Mouse (Mus musculus) heart, embryonic 14.5 days (tissue): Measurements from ENCODE around the gene Zfp433. TPM values are rescaled to one million over a fixed set of nuclear protein-coding genes. Genes with fewer than 3 reads are reported as not detected.
"Not testable (repeated sequence)": the region's sequence is repeated elsewhere in the genome, so short reads cannot be mapped to it uniquely, and the experiment has no call there.

ENCODE experiments used
- ATAC-seq: fragments of 200-750 bp; cut with Nextera tagmentation; 2 replicates; pipeline ENCODE4 v1.8.0; 2017; ENCODE audit warnings: low read depth, moderate TSS enrichment; ENCODE audit not compliant: insufficient number of reproducible peaks, insufficient read depth, low FRiP score
- H3K27ac ChIP-seq, 2 experiments: fragments of 200-500 bp in 1 of 2; fragments of 300-500 bp in 1 of 2; sonication (generic) in 1 of 2; replicated peaks in 1 of 2; 2 replicates each; pipeline ENCODE4 v1.5.1; 2012 to 2014; ENCODE audit warnings: low read depth in 2 of 2, low read length in 2 of 2, control low read depth in 1 of 2, mild to moderate bottlenecking in 1 of 2, mixed read lengths in 1 of 2; ENCODE audit not compliant: control insufficient read depth in 1 of 2, insufficient read depth in 1 of 2
- H3K27me3 ChIP-seq: fragments of 300-500 bp; sonication (generic); 2 replicates; pipeline ENCODE4 v1.6.1; 2014; ENCODE audit warnings: mild to moderate bottlenecking, low read length, control low read depth; ENCODE audit not compliant: control insufficient read depth, insufficient read depth
- H3K36me3 ChIP-seq: fragments of 300-500 bp; sonication (generic); 2 replicates; pipeline ENCODE4 v1.6.1; 2014; ENCODE audit warnings: mild to moderate bottlenecking, control low read depth, low read length, mixed read lengths; ENCODE audit not compliant: control insufficient read depth, insufficient read depth
- H3K4me1 ChIP-seq, 2 experiments: fragments of 200-500 bp in 1 of 2; fragments of 300-500 bp in 1 of 2; sonication (generic) in 1 of 2; 2 replicates each; pipeline ENCODE4 v1.6.1; 2012 to 2014; ENCODE audit warnings: low read length in 2 of 2, control low read depth in 1 of 2, mixed read lengths in 1 of 2; ENCODE audit not compliant: control insufficient read depth in 2 of 2, insufficient read depth in 2 of 2
- H3K4me2 ChIP-seq: fragments of 300-500 bp; sonication (generic); 2 replicates; pipeline ENCODE4 v1.6.1; 2014; ENCODE audit warnings: mild to moderate bottlenecking, low read length
- H3K4me3 ChIP-seq, 2 experiments: fragments of 200-500 bp in 1 of 2; fragments of 300-500 bp in 1 of 2; sonication (generic) in 1 of 2; 2 replicates each; pipeline ENCODE4 v1.5.1; 2012 to 2014; ENCODE audit warnings: low read length in 2 of 2, mild to moderate bottlenecking in 2 of 2, control low read depth in 1 of 2, low read depth in 1 of 2, moderate library complexity in 1 of 2; ENCODE audit not compliant: control insufficient read depth in 1 of 2, insufficient read depth in 1 of 2
- H3K9ac ChIP-seq: fragments of 300-500 bp; sonication (generic); 2 replicates; pipeline ENCODE4 v1.6.1; 2014; ENCODE audit warnings: mild to moderate bottlenecking, low read length
- H3K9me3 ChIP-seq: fragments of 300-500 bp; sonication (generic); 2 replicates; pipeline ENCODE4 v1.6.1; 2016; ENCODE audit warnings: low read length, control low read depth; ENCODE audit not compliant: control insufficient read depth
- WGBS: fragments of 180-500 bp; shearing (Covaris S2); extraction: QIAGEN DNeasy Blood & Tissue Kit; methylation state at CpG from one replicate; pipeline ENCODE4 v1.1.7; 2014; 5-methylcytosine and 5-hydroxymethylcytosine counted together
- polyA plus RNA-seq: library from polyadenylated mRNA; unstranded; fragments of >200 nt; fragmentation: Nextera tagmentation; extraction: Ambion mirVana; gene quantifications from 2 replicates; pipeline ENCODE4 v1.2.1, GENCODE M21; 2014

Gene Zfp433
- 12.4 and 12.7 TPM in 2 replicates for polyA plus RNA-seq

DNA sequence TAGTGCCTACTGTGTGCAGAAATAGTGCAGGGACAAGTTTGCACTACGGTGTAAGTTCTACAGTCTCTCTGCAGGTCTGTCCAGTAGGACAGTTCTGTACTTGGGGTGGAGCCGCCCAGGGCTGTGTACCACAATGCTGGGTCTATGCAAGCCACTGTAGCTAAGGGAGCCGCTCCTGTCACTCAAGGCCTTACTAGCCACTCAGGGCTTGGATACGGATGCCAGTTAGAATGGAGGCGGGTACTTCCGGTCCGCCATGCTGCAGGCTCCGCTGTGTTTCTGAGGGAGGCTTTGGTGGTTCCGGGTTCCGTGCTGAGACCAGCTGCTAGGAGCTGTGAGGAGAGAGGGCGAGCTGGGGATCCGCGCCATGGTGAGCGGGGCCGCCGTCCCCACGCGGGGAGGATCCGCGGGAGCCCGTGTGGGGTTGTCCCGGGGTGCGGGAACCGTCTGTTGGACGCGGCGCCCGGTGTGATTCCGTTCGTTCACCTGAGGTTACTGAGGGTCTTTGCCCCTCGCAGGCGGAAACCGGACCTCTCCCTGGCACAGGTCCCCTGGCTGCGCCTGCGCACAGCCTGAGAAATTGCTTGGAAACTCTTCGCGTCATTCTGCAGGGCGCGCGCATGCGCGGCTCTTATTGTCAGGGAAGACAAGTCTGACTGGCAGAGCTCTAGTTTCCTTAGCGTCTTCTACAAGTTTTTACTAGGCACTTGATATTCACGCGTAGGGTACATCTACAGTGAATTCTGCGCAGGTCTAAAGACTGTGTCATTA lies at the start of gene Zfp433:
Gene Zfp433, plus strand, starts transcription at position 295 of the 771 bp plus-strand sequence.
- WGBS, result no CpG with 5 or more reads among the region's 46 CpGs
- H3K36me3 ChIP-seq, H3K27me3 ChIP-seq, H3K4me2 ChIP-seq, H3K9me3 ChIP-seq, H3K4me3 ChIP-seq, H3K9ac ChIP-seq, H3K4me1 ChIP-seq, H3K27ac ChIP-seq: not testable (repeated sequence)
- ATAC-seq, result peak; percentile 96

DNA sequence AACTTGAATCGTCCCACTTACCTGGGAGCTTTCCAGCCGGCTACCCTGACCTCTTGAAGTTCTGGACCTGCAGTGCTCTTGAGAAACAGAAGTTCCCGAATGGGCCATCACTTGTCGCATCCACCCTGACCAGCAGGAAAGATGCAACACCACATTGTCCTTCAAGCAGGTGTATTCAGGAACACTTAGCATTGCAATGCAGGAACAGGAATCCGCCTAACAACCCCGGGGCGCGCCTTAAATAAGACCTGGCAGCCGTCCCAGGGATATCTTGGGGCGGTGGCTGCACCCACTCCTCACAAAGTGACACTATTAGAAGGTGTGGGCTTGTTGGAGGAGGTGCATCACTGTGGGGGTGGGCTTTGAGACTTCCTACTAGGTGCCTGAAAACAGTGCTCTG lies 49.4 kb upstream of the Zfp433 start:
- H3K36me3 ChIP-seq, result peaks cover 14% of the 10 kb centered on the region
- ATAC-seq, result no peak

DNA sequence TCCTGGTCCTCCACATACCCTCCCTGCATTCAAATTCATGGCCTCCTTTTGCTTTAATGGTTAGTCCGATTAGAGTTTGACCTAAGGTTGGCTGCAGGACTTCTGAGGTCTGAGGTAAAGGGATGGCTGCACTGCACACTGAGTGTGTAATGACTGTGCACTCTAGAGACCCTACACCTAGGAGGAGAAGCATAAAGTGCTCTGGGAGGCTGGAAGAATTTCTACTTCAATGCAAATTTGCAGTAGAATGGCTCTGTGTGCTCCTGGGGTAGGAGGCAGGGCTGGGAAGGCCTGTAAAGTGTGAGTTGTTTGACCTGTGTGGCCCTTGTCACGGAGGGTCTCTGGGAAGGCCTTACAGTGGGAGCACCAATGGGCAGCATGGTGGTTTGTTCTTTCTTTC lies 48.5 kb upstream of the Zfp433 start:
- 94% methylated on average over 2 of the region's 2 CpGs for WGBS
- peaks cover 27% of the 10 kb centered on the region for H3K9me3 ChIP-seq

More for the DNA sequence above, 49.4 kb upstream of the Zfp433 start:
- Histone ChIP-seq H3K4me3 (no peak overlapping the region), H3K4me2 (no peak overlapping the region), H3K9me3 (peaks cover 25% of the 10 kb centered on the region), H3K27ac (no peak overlapping the region), H3K9ac (no peak overlapping the region), H3K27me3 (no peaks in the 10 kb centered on the region), H3K4me1 (no peaks in the 10 kb centered on the region)
- WGBS, result 93% methylated on average over 10 of the region's 10 CpGs

DNA sequence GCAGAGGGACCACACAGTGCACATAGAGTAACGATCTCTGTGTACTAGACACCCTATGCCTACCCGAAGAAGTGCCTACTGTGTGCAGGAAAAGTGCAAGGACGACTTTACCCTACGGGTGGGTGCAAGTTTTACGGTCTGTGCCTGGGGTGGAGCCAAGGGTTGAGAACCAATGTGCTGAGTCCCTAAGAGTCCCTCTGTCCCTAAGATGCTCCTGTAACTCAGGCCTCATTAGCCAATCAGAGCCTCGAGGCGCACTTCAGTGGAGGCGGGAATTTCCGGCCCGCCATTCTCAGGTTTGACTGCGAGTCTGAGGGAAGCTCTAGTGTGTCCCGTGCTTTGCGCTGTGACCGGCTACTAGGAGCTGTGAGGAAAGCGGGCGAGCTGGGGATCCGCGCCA lies 17.5 kb upstream of the Zfp433 start:
- no CpG with 5 or more reads among the region's 18 CpGs for WGBS
- not testable (repeated sequence) for H3K4me2 ChIP-seq, H3K4me3 ChIP-seq

More for the DNA sequence above, 48.5 kb upstream of the Zfp433 start:
- ATAC-seq, result no peak
- H3K4me1 ChIP-seq, result no peaks in the 10 kb centered on the region
- H3K4me2 ChIP-seq, result no peak overlapping the region
- H3K27me3 ChIP-seq, result no peaks in the 10 kb centered on the region
- H3K4me3 ChIP-seq, result no peak overlapping the region
- no peak overlapping the region for H3K27ac ChIP-seq
- no peak overlapping the region for H3K9ac ChIP-seq
- H3K36me3 ChIP-seq, result peaks cover 16% of the 10 kb centered on the region; the same call in 1 of the 2 replicates

DNA sequence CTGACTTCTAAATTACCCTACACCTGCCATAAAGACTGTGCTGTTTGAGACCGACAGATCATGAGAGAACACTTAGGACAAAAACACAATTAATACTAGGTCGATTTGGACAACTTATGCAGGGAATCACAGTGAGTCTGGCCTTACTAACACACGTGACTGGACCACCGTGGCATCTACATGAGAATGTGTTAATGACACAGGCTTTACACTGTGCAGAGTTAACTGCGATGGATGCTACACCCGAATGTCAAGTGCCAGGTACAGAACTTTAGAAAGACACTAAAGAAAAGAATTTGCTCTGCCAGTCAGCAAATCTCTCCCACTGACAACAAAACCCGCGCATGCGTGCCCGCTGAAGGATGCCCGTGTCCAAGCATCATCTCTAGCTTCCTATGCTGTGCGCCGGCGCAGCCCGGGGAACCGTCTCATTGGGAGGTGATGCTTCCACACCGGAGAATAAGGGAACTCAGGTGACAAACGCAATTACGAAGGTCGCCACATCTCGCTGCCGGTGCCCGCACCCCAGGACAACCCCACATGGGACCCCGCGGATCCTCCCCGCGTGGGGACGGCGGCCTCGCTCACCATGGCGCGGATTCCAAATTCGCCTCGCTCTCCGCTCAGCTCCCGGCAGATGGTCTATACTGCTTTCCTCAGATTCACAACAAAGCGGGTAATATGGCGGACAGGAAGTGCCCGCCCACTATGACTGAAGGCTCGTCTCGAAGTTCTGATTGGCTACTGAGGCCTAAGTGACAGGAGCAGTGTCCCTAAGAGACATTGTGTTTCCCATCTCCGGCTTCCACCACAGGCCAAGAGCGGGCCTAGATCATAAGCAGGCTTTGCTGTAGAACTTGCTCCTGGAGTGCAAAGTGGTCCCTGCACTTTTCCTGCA lies 66.1 kb downstream of the Zfp433 start, which contains the start of gene Gm3055:
Gene Gm3055, minus strand, starts transcription at position 656 of the 898 bp plus-strand sequence.
- not testable (repeated sequence) for H3K27ac ChIP-seq, H3K9ac ChIP-seq, H3K9me3 ChIP-seq, H3K4me2 ChIP-seq, H3K4me3 ChIP-seq, H3K4me1 ChIP-seq, H3K36me3 ChIP-seq, H3K27me3 ChIP-seq
- WGBS, result no CpG with 5 or more reads among the region's 43 CpGs
- ATAC-seq, result peak; percentile 84

More for the DNA sequence above, 17.5 kb upstream of the Zfp433 start:
- H3K27me3 ChIP-seq, ATAC-seq, H3K4me1 ChIP-seq, H3K9ac ChIP-seq, H3K36me3 ChIP-seq, H3K9me3 ChIP-seq, H3K27ac ChIP-seq: not testable (repeated sequence)

DNA sequence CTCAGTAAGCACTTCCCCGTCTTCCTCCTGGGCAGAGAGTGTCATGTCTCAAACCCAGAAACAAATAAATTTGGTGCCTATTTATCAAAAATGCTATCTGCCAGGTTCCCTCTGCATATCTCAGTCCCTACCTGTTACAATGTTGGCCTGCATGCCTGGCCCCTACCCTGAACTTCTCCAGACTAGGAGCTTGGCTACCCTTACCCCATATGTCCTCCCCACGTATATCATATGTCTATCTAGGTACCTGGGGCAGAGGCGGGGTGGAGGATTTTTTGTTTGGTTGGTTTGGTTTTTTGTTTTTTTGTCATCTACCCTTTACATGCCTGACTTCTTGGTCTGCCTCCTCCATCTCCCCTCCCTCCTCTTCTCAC lies 66.8 kb downstream of the Zfp433 start:
- H3K4me3 ChIP-seq, H3K36me3 ChIP-seq, H3K27me3 ChIP-seq, H3K4me2 ChIP-seq, H3K27ac ChIP-seq, H3K9ac ChIP-seq, H3K4me1 ChIP-seq, H3K9me3 ChIP-seq, ATAC-seq: not testable (repeated sequence)
- no CpG with 5 or more reads among the region's 3 CpGs for WGBS
